Mouse (Mus musculus) heart, postnatal 0 days (tissue): ENCODE data around the gene Ncf2.

ENCODE experiments used
- CTCF ChIP-seq: IDR thresholded peaks from 2 replicates; pipeline ENCODE4 v1.5.1; 2016; ENCODE audit warnings: antibody characterized with exemption, control low read depth, low read depth
- EP300 ChIP-seq: IDR thresholded peaks from 2 replicates; pipeline ENCODE4 v1.6.1; 2016; ENCODE audit warnings: antibody characterized with exemption, low read depth

GRCm38 (mm10) chr1:152792736-152793494 is 7.1 kb upstream of the Ncf2 start:
- TF ChIP-seq CTCF: no peak
- TF ChIP-seq EP300: no peak
